Mouse (Mus musculus) CH12.LX (cell line): ENCODE data around the gene Rc3h1. TPM values are rescaled to one million over a fixed set of nuclear protein-coding genes. Genes with fewer than 3 reads are reported as not detected.

Experiments
- DNase-seq: peaks from one replicate; pipeline ENCODE4 v3.0.0-alpha.2; 2013; ENCODE audit errors: extremely low read depth
- H3K27ac ChIP-seq: 2 replicates; pipeline ENCODE4 v1.5.1; 2012; ENCODE audit warnings: low read depth, mild to moderate bottlenecking, control low read depth, moderate library complexity; ENCODE audit not compliant: insufficient read depth
- H3K27me3 ChIP-seq: replicated peaks from 2 replicates; pipeline ENCODE3; 2012; ENCODE audit warnings: inconsistent platforms
- H3K36me3 ChIP-seq, 2 experiments: replicated peaks in 1 of 2; 2 replicates each; pipeline versions ENCODE3 to v1.6.1; 2012; ENCODE audit warnings: inconsistent platforms in 1 of 2, low read length in 1 of 2, mild to moderate bottlenecking in 1 of 2, mixed read lengths in 1 of 2, moderate library complexity in 1 of 2; ENCODE audit not compliant: control insufficient read depth in 1 of 2, insufficient read depth in 1 of 2
- H3K4me1 ChIP-seq, 2 experiments: 2 replicates each; pipeline ENCODE4 v1.6.1; 2012; ENCODE audit warnings: inconsistent platforms in 1 of 2, moderate library complexity in 1 of 2; ENCODE audit not compliant: insufficient read depth in 2 of 2, control insufficient read depth in 1 of 2
- H3K4me2 ChIP-seq: 2 replicates; pipeline ENCODE4 v1.6.1; 2012; ENCODE audit warnings: low read depth, mild to moderate bottlenecking, control low read depth; ENCODE audit not compliant: poor library complexity, insufficient read depth, severe bottlenecking
- H3K4me3 ChIP-seq, 3 experiments: fragments of 150-350 bp in 1 of 3; sonication (generic) in 1 of 3; replicated peaks in 1 of 3; 2 replicates each; pipeline versions ENCODE3 to v1.5.1; 2011 to 2012; ENCODE audit warnings: low read depth in 2 of 3, low read length in 2 of 3, mild to moderate bottlenecking in 2 of 3, moderate library complexity in 2 of 3, control low read depth in 1 of 3, improper control_type of control experiment in 1 of 3, inconsistent platforms in 1 of 3, mixed read lengths in 1 of 3; ENCODE audit not compliant: poor library complexity in 1 of 3
- H3K79me2 ChIP-seq: replicated peaks from 2 replicates; pipeline ENCODE4 v1.6.1; 2012; ENCODE audit warnings: mild to moderate bottlenecking, moderate library complexity; ENCODE audit not compliant: control insufficient read depth, poor library complexity, insufficient read depth, severe bottlenecking; ENCODE audit errors: extremely low read depth
- H3K9ac ChIP-seq: 2 replicates; pipeline ENCODE4 v1.6.1; 2012; ENCODE audit warnings: low read depth, mild to moderate bottlenecking, control low read depth, moderate library complexity; ENCODE audit not compliant: insufficient read depth
- H3K9me3 ChIP-seq: replicated peaks from 2 replicates; pipeline ENCODE3; 2012; ENCODE audit warnings: low read length, inconsistent platforms, mixed read lengths
- BHLHE40 ChIP-seq: IDR thresholded peaks from 2 replicates; pipeline ENCODE4 v1.6.1; 2011; ENCODE audit warnings: mild to moderate bottlenecking, low read depth, low read length, improper control_type of control experiment
- CHD2 ChIP-seq: IDR thresholded peaks from 2 replicates; pipeline ENCODE4 v1.6.1; 2011; ENCODE audit warnings: low read length, improper control_type of control experiment
- E2F4 ChIP-seq: IDR thresholded peaks from 2 replicates; pipeline ENCODE4 v1.6.1; 2011; ENCODE audit warnings: low read depth, low read length, improper control_type of control experiment; ENCODE audit not compliant: insufficient replicate concordance
- ELF1 ChIP-seq: IDR thresholded peaks from 2 replicates; pipeline ENCODE4 v1.6.1; 2014; ENCODE audit warnings: low read depth, mild to moderate bottlenecking, inconsistent platforms, low read length, improper control_type of control experiment
- JUND ChIP-seq: conservative IDR thresholded peaks from 2 replicates; pipeline ENCODE4 v1.6.1; 2011; ENCODE audit warnings: low read depth, low read length, improper control_type of control experiment
- KAT2A ChIP-seq: IDR thresholded peaks from 2 replicates; pipeline ENCODE4 v1.6.1; 2012; ENCODE audit warnings: low read length, improper control_type of control experiment, inconsistent platforms; ENCODE audit not compliant: insufficient replicate concordance
- MAX ChIP-seq: IDR thresholded peaks from 2 replicates; pipeline ENCODE4 v1.6.1; 2011; ENCODE audit warnings: low read length, improper control_type of control experiment
- MEF2A ChIP-seq: IDR thresholded peaks from 2 replicates; pipeline ENCODE4 v1.6.1; 2014; ENCODE audit warnings: low read depth, mild to moderate bottlenecking, inconsistent platforms, low read length, improper control_type of control experiment, borderline replicate concordance
- MYC ChIP-seq: IDR thresholded peaks from 2 replicates; pipeline ENCODE4 v1.6.1; 2011; ENCODE audit warnings: low read depth, mild to moderate bottlenecking, improper control_type of control experiment, low read length
- PAX5 ChIP-seq: IDR thresholded peaks from 2 replicates; pipeline ENCODE4 v1.6.1; 2012; ENCODE audit warnings: low read length, inconsistent platforms, mixed read lengths
- POLR2AphosphoS2 ChIP-seq: IDR thresholded peaks from 2 replicates; pipeline ENCODE4 v1.6.1; 2011; ENCODE audit warnings: low read depth, low read length, improper control_type of control experiment
- SMC3 ChIP-seq: IDR thresholded peaks from 2 replicates; pipeline ENCODE4 v1.6.1; 2011; ENCODE audit warnings: low read depth, low read length, improper control_type of control experiment
- TCF12 ChIP-seq: IDR thresholded peaks from 2 replicates; pipeline ENCODE4 v1.6.1; 2014; ENCODE audit warnings: low read depth, mild to moderate bottlenecking, inconsistent platforms, low read length, improper control_type of control experiment
- USF1 ChIP-seq: IDR thresholded peaks from 2 replicates; pipeline ENCODE4 v1.6.1; 2014; ENCODE audit warnings: low read depth, mild to moderate bottlenecking, inconsistent platforms, low read length, improper control_type of control experiment
- ZC3H11A ChIP-seq: IDR thresholded peaks from 2 replicates; pipeline ENCODE4 v1.6.1; 2012; ENCODE audit warnings: low read depth, mild to moderate bottlenecking, inconsistent platforms, low read length, improper control_type of control experiment
- ZNF384 ChIP-seq: IDR thresholded peaks from 2 replicates; pipeline ENCODE4 v1.6.1; 2012; ENCODE audit warnings: low read depth, low read length, improper control_type of control experiment, inconsistent platforms
- dilution Hi-C: fragments of 300-500 bp; cut with MboI; formaldehyde crosslinking; loops from 2 replicates; pipeline ENCODE4 v1.14.3; 2020; ENCODE audit warnings: low sequenced_read_pairs; ENCODE audit not compliant: extremely low pct_unique_long_range_greater_than_20kb, extremely low pct_ligation_motif_present
- in situ Hi-C: fragments of 300-500 bp; cut with MboI; formaldehyde crosslinking; loops from 3 replicates; pipeline ENCODE4 v1.14.3; 2019; ENCODE audit warnings: low sequenced_read_pairs, low pct_ligation_motif_present, low pct_unique_long_range_greater_than_20kb, mixed read lengths
- polyA plus RNA-seq: library from polyadenylated mRNA; unstranded; fragments of >175 nt; gene quantifications from 2 replicates; pipeline ENCODE4 v1.2.1, GENCODE M21; 2012; ENCODE audit warnings: low read depth; ENCODE audit not compliant: insufficient read length
- total RNA-seq, 2 experiments: library from RNA; depleted of rRNA; stranded (reverse); fragments of 300-350 nt in 1 of 2; fragments of >200 nt in 1 of 2; gene quantifications; 2 replicates each; pipeline ENCODE4 v1.2.3; 2012 to 2014

The Rc3h1 gene
- total and polyA plus RNA-seq, 3 experiments, result 17.8 to 22.5 (median 21.7) TPM

DNA sequence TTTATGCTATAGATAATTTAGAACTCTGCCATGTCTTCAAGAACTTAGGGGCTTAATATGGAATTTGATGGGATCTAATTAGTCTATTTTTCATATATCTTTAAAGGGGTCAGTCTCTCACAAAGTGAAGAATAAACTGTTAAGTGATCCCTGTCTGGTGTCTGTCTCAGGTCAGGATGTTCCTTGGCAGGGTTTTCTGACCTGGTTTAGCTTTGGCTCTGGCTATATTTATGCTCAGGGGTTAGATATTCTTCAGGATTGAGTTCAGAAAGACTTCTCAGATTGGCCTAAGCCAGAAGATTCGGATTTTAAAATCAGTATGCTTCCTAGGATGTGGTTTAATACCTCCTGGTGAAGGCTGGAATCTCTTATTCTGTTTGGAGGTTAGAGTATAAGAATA lies 4.0 kb downstream of the Rc3h1 start:
- peaks cover 57% of the 10 kb centered on the region for H3K79me2 ChIP-seq
- no peak for TF ChIP-seq JUND
- TF ChIP-seq BHLHE40, result no peak
- TF ChIP-seq E2F4, result no peak
- no peak for TF ChIP-seq MEF2A
- no peak for TF ChIP-seq SMC3
- no peak for TF ChIP-seq POLR2AphosphoS2
- TF ChIP-seq MAX, result no peak
- no peak for TF ChIP-seq KAT2A
- no peak for TF ChIP-seq CHD2
- no peak for TF ChIP-seq ZC3H11A
- no peak for TF ChIP-seq USF1
- TF ChIP-seq MYC, result no peak
- TF ChIP-seq, all 38 proteins: peak for 0
- Histone ChIP-seq H3K4me1 (peaks cover 0 to 19% of the 10 kb centered on the region in 2 experiments; a peak in 2 of 4 replicates), H3K27me3 (no peaks in the 10 kb centered on the region), H3K9ac (no peak overlapping the region), H3K4me2 (no peak overlapping the region), H3K27ac (no peak overlapping the region), H3K36me3 (peaks cover 0 to 14% of the 10 kb centered on the region in 2 experiments), H3K4me3 (no peak overlapping the region), H3K9me3 (no peaks in the 10 kb centered on the region)
- dilution Hi-C loops (no loop called here), in situ Hi-C loops (no loop called here)
- no peak for DNase-seq

DNA sequence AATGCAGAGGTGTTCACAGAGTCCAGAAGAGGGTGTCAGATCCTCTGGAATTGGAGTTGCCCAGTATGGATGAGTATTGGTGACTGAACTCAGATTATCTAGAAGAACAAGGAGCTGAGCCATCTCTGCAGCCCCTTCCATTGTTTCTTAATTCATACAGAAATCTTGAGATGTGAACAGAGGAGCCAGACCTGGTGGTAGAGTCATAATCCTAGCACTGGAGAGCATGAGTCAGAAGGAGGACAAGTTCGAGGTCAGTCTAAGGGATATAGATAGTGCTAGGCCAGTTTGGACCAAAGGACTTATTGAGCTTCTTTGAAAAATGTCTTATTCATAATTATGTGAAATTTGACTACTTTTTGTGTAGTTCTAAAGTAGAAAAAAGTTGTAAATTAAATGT lies 4.6 kb downstream of the Rc3h1 start:
- Histone ChIP-seq H3K36me3 (peaks cover 0 to 16% of the 10 kb centered on the region in 2 experiments), H3K9me3 (no peaks in the 10 kb centered on the region), H3K9ac (no peak overlapping the region), H3K79me2 (peaks cover 60% of the 10 kb centered on the region), H3K27ac (no peak overlapping the region), H3K4me3 (no peak overlapping the region), H3K27me3 (no peaks in the 10 kb centered on the region), H3K4me2 (no peak overlapping the region), H3K4me1 (peaks cover 0 to 19% of the 10 kb centered on the region in 2 experiments; a peak in 2 of 4 replicates)
- in situ Hi-C loops, result no loop called here
- TF ChIP-seq JUND (no peak), PAX5 (no peak), ZNF384 (no peak), ELF1 (no peak), TCF12 (no peak)
- dilution Hi-C loops, result no loop called here
- DNase-seq, result no peak
